Mouse (Mus musculus) neural tube, embryonic 14.5 days (tissue): ENCODE results near the gene Tbl1xr1. TPM values are rescaled to one million over a fixed set of nuclear protein-coding genes. Genes with fewer than 3 reads are reported as not detected.
A peak's percentile ranks its signal among the peaks of the same experiment; 100 is the strongest.

Experiments used
- ATAC-seq: fragments of 200-750 bp; cut with Nextera tagmentation; 2 replicates; pipeline ENCODE4 v1.8.0; 2017; ENCODE audit warnings: low read depth, mild to moderate bottlenecking, moderate TSS enrichment, moderate library complexity
- H3K27ac ChIP-seq: fragments of 300-500 bp; sonication (generic); 2 replicates; pipeline ENCODE4 v1.5.1; 2014; ENCODE audit warnings: low read depth, mild to moderate bottlenecking, control low read depth, low read length, moderate library complexity, mixed read lengths
- H3K27me3 ChIP-seq: fragments of 300-500 bp; sonication (generic); 2 replicates; pipeline ENCODE4 v1.6.1; 2014; ENCODE audit warnings: low read length; ENCODE audit not compliant: control insufficient read depth, insufficient read depth
- H3K36me3 ChIP-seq: fragments of 300-500 bp; sonication (generic); 2 replicates; pipeline ENCODE4 v1.6.1; 2014; ENCODE audit warnings: low read length, mixed read lengths; ENCODE audit not compliant: control insufficient read depth, insufficient read depth
- H3K4me1 ChIP-seq: fragments of 300-500 bp; sonication (generic); 2 replicates; pipeline ENCODE4 v1.6.1; 2014; ENCODE audit warnings: low read length; ENCODE audit not compliant: control insufficient read depth, insufficient read depth
- H3K4me2 ChIP-seq: fragments of 300-500 bp; sonication (generic); 2 replicates; pipeline ENCODE4 v1.6.1; 2014; ENCODE audit warnings: mild to moderate bottlenecking, low read depth, low read length, control low read depth
- H3K4me3 ChIP-seq: fragments of 300-500 bp; sonication (generic); 2 replicates; pipeline ENCODE4 v1.5.1; 2014; ENCODE audit warnings: low read depth, low read length, control low read depth, mixed read lengths
- H3K9ac ChIP-seq: fragments of 300-500 bp; sonication (generic); replicated peaks from 2 replicates; pipeline ENCODE4 v1.6.1; 2014; ENCODE audit warnings: low read depth, mild to moderate bottlenecking, control low read depth, low read length, mixed read lengths
- H3K9me3 ChIP-seq: fragments of 300-500 bp; sonication (generic); 2 replicates; pipeline ENCODE4 v1.6.1; 2016; ENCODE audit warnings: low read length; ENCODE audit not compliant: control insufficient read depth
- WGBS: fragments of 180-500 bp; shearing (Covaris S2); extraction: QIAGEN DNeasy Blood & Tissue Kit; methylation state at CpG from one replicate; pipeline ENCODE4 v1.1.7; 2014; 5-methylcytosine and 5-hydroxymethylcytosine counted together
- polyA plus RNA-seq: library from polyadenylated mRNA; unstranded; fragments of >200 nt; fragmentation: Nextera tagmentation; extraction: Ambion mirVana; gene quantifications from 2 replicates; pipeline ENCODE4 v1.2.1, GENCODE M21; 2014

Gene Tbl1xr1
- polyA plus RNA-seq, 1 experiment from 2014 or later = 27.4 TPM

DNA sequence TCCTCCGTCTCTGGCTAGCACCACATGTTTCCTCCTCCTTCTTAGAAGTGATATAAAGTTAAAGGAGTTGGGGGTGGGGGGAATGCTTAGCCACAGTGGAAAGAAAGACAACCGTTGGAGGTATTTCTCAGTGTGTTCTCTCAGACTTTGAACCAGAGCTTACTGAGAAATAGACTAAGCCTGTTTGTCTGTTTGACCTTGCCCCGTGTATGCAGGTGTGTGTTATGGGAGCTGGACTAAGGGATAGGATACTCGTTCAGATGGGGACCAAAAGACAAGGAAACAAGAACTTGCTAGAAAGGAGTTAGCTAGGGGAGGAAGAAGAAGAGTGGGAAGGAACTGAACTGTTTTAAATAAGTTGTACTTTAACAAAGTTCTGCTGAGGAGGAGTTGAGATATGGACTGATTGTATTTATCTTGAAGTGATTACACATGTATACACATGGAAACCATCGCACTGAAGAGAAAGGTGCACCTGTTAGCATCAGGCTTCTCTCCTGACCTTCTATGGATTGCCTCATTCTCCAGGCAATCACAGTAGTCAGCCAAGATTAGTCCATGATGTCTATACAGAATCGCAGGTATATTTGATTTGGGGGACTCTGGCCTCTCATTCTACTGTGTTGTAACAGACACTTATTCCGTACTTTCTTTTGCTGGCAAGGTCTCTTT is 117.9 kb downstream of the Tbl1xr1 start:
- ATAC-seq = no peak
- Histone ChIP-seq H3K9me3 (no peaks in the 10 kb centered on the region), H3K36me3 (peaks cover 27% of the 10 kb centered on the region), H3K4me3 (no peak overlapping the region), H3K27me3 (no peaks in the 10 kb centered on the region), H3K4me2 (no peak overlapping the region), H3K4me1 (no peaks in the 10 kb centered on the region), H3K9ac (no peak overlapping the region), H3K27ac (no peak overlapping the region)
- WGBS = 92% methylated on average over 7 of the region's 7 CpGs

DNA sequence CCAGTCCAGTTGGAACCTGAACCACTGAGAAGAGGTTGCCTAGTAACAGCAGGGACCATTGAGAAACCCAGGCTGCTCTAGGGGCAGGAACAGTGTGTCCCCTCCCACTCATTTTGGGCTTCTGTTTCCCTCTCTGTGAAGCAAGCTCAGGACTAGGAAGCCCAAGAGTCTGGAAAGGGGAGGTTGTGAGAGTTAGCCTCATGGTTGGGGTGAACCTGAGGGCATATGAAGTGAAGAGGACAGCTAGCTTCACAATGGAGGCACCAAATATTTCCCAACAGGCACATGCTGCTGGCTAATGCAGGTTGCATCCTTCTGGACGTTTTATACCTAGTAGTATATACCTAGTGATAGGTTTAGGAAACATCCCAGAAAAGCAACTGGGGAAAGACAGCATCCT is 122.3 kb downstream of the Tbl1xr1 start:
- WGBS = 85% methylated on average over 1 of the region's 1 CpGs
- H3K4me2 ChIP-seq = no peak overlapping the region
- H3K27ac ChIP-seq = no peak overlapping the region
- H3K4me1 ChIP-seq = no peaks in the 10 kb centered on the region
- H3K9me3 ChIP-seq = no peaks in the 10 kb centered on the region
- H3K9ac ChIP-seq = no peak overlapping the region
- H3K27me3 ChIP-seq = no peaks in the 10 kb centered on the region
- peaks cover 12% of the 10 kb centered on the region; the same call in 1 of the 2 replicates for H3K36me3 ChIP-seq
- no peak overlapping the region for H3K4me3 ChIP-seq
- ATAC-seq = no peak

DNA sequence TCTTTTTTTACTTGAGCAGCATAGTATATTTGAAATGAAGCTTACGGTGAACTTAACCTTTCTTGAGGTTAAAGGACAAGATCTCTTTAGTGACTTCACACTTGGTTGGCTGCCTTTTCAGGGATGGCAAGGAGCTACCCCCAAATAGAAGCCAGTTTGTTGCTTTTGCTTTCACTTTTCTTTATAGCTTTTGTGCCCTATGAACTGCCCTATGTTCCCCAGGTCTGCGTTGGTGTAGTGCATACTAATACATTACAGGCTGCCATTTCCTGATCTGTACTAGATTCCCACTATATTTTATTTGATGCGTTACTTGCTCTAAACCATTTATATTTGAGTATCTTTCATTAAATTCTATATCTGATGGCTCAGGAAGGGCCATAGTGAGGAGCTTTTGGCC is 127.7 kb downstream of the Tbl1xr1 start:
- no peaks in the 10 kb centered on the region for H3K27me3 ChIP-seq
- no peak for ATAC-seq
- no peak overlapping the region for H3K9ac ChIP-seq
- H3K4me1 ChIP-seq = no peaks in the 10 kb centered on the region
- WGBS = 82% methylated on average over 3 of the region's 3 CpGs
- H3K9me3 ChIP-seq = no peaks in the 10 kb centered on the region
- H3K36me3 ChIP-seq = peaks cover under 1% of the 10 kb centered on the region; the same call in 1 of the 2 replicates
- no peak overlapping the region for H3K4me2 ChIP-seq
- no peak overlapping the region for H3K4me3 ChIP-seq
- no peak overlapping the region for H3K27ac ChIP-seq

DNA sequence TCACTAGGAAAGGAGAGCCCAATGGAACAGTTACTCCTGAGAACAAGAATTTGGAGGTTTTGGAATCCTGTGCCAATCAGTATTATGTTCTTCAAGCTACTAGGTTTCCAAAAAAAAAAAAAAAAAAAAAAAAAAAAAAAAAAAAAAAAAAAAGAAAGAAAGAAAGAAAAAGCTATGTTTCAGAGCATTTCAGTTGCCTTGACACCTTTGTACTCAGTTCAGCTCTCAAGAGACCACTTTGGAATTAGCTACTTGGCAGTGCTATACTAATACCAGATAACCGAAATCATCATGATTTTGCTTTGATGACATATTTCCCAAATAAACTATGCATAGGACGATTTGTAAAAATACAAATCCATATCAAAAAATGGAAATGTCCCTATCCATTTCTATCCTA is 145.1 kb downstream of the Tbl1xr1 start:
- H3K4me1 ChIP-seq = no peaks in the 10 kb centered on the region
- no peak for ATAC-seq
- H3K9ac ChIP-seq = no peak overlapping the region
- no peaks in the 10 kb centered on the region for H3K36me3 ChIP-seq
- no peaks in the 10 kb centered on the region for H3K9me3 ChIP-seq
- no peak overlapping the region for H3K4me3 ChIP-seq
- H3K27me3 ChIP-seq = no peaks in the 10 kb centered on the region
- H3K27ac ChIP-seq = no peak overlapping the region
- WGBS = 81% methylated on average over 2 of the region's 2 CpGs
- H3K4me2 ChIP-seq = no peak overlapping the region

DNA sequence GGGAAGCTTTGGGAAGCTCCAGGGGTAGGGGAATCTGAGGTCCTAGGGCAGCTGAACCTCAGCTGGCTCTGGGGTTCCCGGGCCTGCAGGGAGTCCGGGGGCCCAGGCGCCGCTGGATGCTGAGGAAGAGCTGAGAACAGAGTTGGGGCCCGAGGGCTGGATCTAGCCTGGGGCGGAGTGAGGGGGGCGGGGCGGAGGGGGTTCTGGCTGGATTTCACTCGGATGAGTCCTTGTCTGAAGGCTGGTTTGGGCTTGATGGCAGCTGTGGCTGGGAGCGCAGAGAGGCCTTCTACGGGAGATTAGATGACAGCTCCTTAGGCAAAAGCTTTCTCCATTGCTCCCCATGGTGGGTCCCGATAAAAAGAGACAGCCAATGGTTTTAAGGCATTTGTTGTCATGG is 145.9 kb downstream of the Tbl1xr1 start:
- no peaks in the 10 kb centered on the region for H3K27me3 ChIP-seq
- ATAC-seq = peak; percentile 44; the same call in 1 of the 2 replicates
- no peaks in the 10 kb centered on the region for H3K36me3 ChIP-seq
- no peaks in the 10 kb centered on the region for H3K4me1 ChIP-seq
- H3K4me2 ChIP-seq = no peak overlapping the region
- no peak overlapping the region for H3K9ac ChIP-seq
- H3K9me3 ChIP-seq = no peaks in the 10 kb centered on the region
- WGBS = 49% methylated on average over 12 of the region's 12 CpGs
- H3K4me3 ChIP-seq = no peak overlapping the region
- no peak overlapping the region for H3K27ac ChIP-seq

DNA sequence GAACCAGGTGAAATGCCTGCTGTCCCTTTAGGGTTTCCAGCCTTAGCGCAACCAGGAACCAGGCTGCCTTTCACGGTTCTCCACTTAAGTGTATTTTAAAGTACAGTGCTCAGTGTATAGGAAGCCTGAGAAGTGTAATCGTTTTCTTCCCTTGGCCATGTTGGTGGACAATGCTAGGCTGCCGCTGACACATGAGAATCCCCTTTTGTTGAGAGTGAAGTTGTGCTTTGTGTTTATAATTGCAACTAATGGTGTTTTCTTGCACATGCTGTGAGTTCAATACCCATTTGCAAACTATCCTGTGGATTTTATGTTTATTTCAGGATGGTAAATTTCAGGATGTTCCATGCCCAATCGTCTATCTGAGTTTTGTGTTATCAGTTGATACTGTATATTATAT is 146.6 kb downstream of the Tbl1xr1 start:
- no peak overlapping the region for H3K4me3 ChIP-seq
- no peak for ATAC-seq
- WGBS = 89% methylated on average over 5 of the region's 5 CpGs
- no peaks in the 10 kb centered on the region for H3K36me3 ChIP-seq
- H3K4me2 ChIP-seq = no peak overlapping the region
- H3K27ac ChIP-seq = no peak overlapping the region
- no peaks in the 10 kb centered on the region for H3K4me1 ChIP-seq
- no peaks in the 10 kb centered on the region for H3K27me3 ChIP-seq
- H3K9ac ChIP-seq = no peak overlapping the region
- no peaks in the 10 kb centered on the region for H3K9me3 ChIP-seq

DNA sequence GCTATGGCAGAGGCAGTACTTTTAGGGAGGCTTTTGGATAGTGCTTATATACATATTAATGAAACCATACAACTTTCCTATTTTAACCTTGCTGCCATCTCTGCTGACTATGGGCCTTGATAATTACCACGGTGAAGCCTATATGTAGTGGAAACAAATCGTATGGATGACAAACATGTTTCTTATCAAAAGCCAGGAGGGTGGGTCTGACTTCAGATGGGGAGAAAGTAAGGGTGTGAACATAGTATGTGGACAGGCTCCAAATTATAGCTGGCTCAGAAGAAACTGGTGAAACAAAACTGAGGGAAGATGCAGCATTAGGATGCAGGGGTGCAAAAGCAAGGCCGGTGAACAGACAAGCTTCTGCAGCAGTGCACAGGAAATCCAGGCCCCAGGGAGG is 151.6 kb downstream of the Tbl1xr1 start:
- H3K9me3 ChIP-seq = no peaks in the 10 kb centered on the region
- no peaks in the 10 kb centered on the region for H3K27me3 ChIP-seq
- H3K4me1 ChIP-seq = no peaks in the 10 kb centered on the region
- no peak overlapping the region for H3K9ac ChIP-seq
- H3K36me3 ChIP-seq = no peaks in the 10 kb centered on the region
- no peak overlapping the region for H3K4me3 ChIP-seq
- WGBS = 88% methylated on average over 3 of the region's 3 CpGs
- no peak overlapping the region for H3K4me2 ChIP-seq
- no peak for ATAC-seq
- no peak overlapping the region for H3K27ac ChIP-seq

DNA sequence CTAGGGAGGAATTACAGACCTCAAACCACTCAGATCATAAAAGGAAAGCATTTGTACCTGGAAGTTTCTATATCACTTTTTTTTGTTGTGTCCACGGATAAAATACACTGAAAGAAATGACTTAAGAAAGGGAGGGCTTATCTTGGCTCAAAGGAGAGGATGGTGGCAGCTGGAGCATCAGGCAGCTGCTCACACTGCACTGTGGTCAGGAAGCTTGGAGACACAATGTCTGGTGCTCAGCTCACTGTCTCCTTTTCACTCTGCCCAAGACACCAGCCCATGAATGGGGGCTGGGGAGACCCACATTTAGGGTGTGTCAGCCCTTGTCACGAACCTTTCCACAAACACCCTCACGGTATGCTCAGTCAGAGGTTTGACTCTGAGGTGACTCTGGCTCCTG is 154.2 kb downstream of the Tbl1xr1 start:
- Histone ChIP-seq H3K9me3 (no peaks in the 10 kb centered on the region), H3K27ac (no peak overlapping the region), H3K27me3 (no peaks in the 10 kb centered on the region), H3K36me3 (no peaks in the 10 kb centered on the region), H3K4me3 (no peak overlapping the region), H3K4me2 (no peak overlapping the region), H3K9ac (no peak overlapping the region), H3K4me1 (no peaks in the 10 kb centered on the region)
- ATAC-seq = no peak
- 79% methylated on average over 3 of the region's 3 CpGs for WGBS

DNA sequence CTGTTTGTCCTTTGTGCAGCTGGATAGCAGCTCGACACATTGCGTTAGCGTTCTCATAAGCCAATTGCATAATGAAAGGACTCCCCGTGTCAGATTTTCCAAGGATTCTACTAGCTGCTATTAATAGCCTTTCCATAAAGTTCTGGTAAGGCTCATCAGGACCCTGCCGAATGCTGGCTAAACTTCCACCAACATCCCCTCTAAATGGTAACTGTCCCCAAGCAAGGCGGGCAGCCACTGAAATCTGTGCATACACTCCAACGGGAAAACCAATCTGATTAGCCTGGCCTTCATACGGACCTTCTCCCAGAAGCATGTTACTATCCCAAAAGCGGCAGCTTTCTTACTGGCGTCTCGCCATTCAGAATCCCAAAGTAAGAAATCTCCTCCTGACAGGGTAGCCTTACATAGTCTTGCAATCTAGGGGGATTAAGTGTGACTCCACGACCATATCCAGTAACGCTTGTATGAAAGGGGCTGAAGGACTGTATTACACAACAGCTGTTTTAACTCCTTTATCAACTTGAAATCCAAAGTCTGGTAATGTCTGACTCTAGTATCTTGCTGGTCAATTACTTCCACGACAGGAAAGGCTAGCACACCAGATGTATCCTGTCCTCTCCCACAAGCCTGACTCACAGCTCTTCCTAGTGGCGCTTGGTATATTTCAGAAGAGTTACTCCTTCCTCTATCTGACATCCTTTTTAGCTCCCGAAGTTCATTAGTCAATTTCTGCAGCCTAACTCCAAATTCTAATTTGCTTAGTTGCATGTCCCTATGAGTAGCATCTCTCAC is 161.9 kb downstream of the Tbl1xr1 start:
- WGBS = 93% methylated on average over 16 of the region's 16 CpGs
- ATAC-seq = no peak
- H3K9me3 ChIP-seq = no peaks in the 10 kb centered on the region
- no peaks in the 10 kb centered on the region for H3K36me3 ChIP-seq
- H3K4me3 ChIP-seq = no peak overlapping the region
- no peaks in the 10 kb centered on the region for H3K27me3 ChIP-seq
- no peaks in the 10 kb centered on the region for H3K4me1 ChIP-seq
- H3K9ac ChIP-seq = no peak overlapping the region
- H3K27ac ChIP-seq = no peak overlapping the region
- H3K4me2 ChIP-seq = no peak overlapping the region
